Mouse (Mus musculus): ENCODE data around the gene Rilpl1.

The Rilpl1 gene

GRCm38 (mm10) chr5:124453339-124454081 is 77.7 kb downstream of the Rilpl1 start:
- no peak for DNase-seq (ENCODE audit: low read depth, low spot score)

GRCm38 (mm10) chr5:124452494-124453228 is 78.5 kb downstream of the Rilpl1 start:
- no peak for DNase-seq (ENCODE audit: low read depth, low spot score)

GRCm38 (mm10) chr5:124450641-124451340 is 80.4 kb downstream of the Rilpl1 start:
- DNase-seq (ENCODE audit: low read depth, low spot score): no peak

GRCm38 (mm10) chr5:124450051-124450450 is 81.1 kb downstream of the Rilpl1 start:
- no peak for DNase-seq (ENCODE audit: low read depth, low spot score)

- DNase-seq (ENCODE audit: low read depth, low spot score): no peak
Observed at GRCm38 (mm10) chr5:124449494-124449893, 81.7 kb downstream of the Rilpl1 start.

GRCm38 (mm10) chr5:124446301-124446881 is 84.8 kb downstream of the Rilpl1 start:
- no peak for DNase-seq (ENCODE audit: low read depth, low spot score)

GRCm38 (mm10) chr5:124445621-124446293 is 85.4 kb downstream of the Rilpl1 start:
- no peak for DNase-seq (ENCODE audit: low read depth, low spot score)

GRCm38 (mm10) chr5:124444661-124445561 is 86.3 kb downstream of the Rilpl1 start:
- DNase-seq (ENCODE audit: low read depth, low spot score): no peak

- DNase-seq (ENCODE audit: low read depth, low spot score): no peak
Observed at GRCm38 (mm10) chr5:124444208-124444607, 87.0 kb downstream of the Rilpl1 start.

Measured in WW6 (cell line).